Mouse (Mus musculus) liver, embryonic 14.5 days (tissue): ENCODE measurements around the gene Olig1.

ENCODE experiments used
- CTCF ChIP-seq: IDR thresholded peaks from 2 replicates; pipeline ENCODE4 v1.5.1; 2016; ENCODE audit warnings: antibody characterized with exemption, low read depth, control low read depth
- EP300 ChIP-seq: IDR thresholded peaks from 2 replicates; pipeline ENCODE4 v1.6.1; 2016; ENCODE audit warnings: antibody characterized with exemption, low read depth

DNA sequence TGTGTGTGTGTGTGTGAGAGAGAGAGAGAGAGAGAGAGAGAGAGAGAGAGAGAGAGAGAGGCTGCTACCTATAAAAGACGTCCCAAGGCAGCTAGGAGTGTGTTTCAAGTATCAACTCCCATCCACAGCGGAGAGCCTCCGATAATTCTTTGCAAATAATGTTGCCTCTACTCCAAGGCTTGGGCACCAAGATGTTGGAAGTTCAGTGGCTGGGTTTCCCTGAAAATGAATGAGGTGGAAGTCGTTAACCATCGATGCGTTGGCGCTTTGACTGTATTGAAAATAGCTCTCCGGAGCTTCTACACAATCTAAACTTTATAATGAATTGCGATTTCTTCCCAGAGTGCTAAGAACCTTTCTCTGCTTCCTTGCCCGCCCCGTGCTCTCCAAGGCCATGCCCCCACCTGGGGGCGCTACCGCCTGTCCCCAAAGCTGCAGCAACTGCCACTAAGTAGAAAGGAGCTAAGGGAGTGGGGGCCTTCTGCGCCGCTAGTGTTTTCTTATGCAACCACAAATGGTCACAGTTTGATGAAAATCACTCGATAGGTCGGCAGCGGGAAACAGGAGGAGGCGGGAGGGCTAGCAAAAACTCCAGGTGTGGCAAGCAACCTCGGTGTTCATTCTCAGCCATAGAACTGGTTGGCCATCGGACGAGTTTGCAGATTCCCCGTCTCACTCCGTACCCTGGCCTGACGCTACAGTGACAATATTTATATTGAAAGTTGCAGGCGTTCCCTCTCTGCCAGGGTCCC, 44.9 kb upstream of the Olig1 start:
- peak; percentile 36; the same call in 1 of the 2 replicates for TF ChIP-seq CTCF
- no peak for TF ChIP-seq EP300
